Mouse (Mus musculus) kidney, embryonic 16.5 days (tissue): ENCODE data around the gene Ranbp17. TPM values are rescaled to one million over a fixed set of nuclear protein-coding genes. Genes with fewer than 3 reads are reported as not detected.
A peak's percentile ranks its signal among the peaks of the same experiment; 100 is the strongest.

ENCODE experiments used
- ATAC-seq: fragments of 200-750 bp; cut with Nextera tagmentation; 2 replicates; pipeline ENCODE4 v1.8.0; 2017; ENCODE audit warnings: moderate TSS enrichment; ENCODE audit not compliant: low FRiP score, low TSS enrichment
- H3K27ac ChIP-seq: fragments of 300-500 bp; sonication (generic); 2 replicates; pipeline ENCODE4 v1.5.1; 2014; ENCODE audit warnings: low read length
- H3K27me3 ChIP-seq: fragments of 300-500 bp; sonication (generic); 2 replicates; pipeline ENCODE4 v1.6.1; 2014; ENCODE audit warnings: low read length, control low read depth, mixed read lengths; ENCODE audit not compliant: insufficient read depth
- H3K36me3 ChIP-seq: fragments of 300-500 bp; sonication (generic); 2 replicates; pipeline ENCODE4 v1.6.1; 2014; ENCODE audit warnings: low read length, control low read depth, mixed read lengths; ENCODE audit not compliant: insufficient read depth
- H3K4me1 ChIP-seq: fragments of 300-500 bp; sonication (generic); 2 replicates; pipeline ENCODE4 v1.6.1; 2014; ENCODE audit warnings: low read length, control low read depth, mixed read lengths; ENCODE audit not compliant: insufficient read depth
- H3K4me2 ChIP-seq: fragments of 300-500 bp; sonication (generic); replicated peaks from 2 replicates; pipeline ENCODE4 v1.6.1; 2014; ENCODE audit warnings: low read depth, low read length
- H3K4me3 ChIP-seq: fragments of 300-500 bp; sonication (generic); 2 replicates; pipeline ENCODE4 v1.5.1; 2014; ENCODE audit warnings: mild to moderate bottlenecking, low read length
- H3K9ac ChIP-seq: fragments of 300-500 bp; sonication (generic); replicated peaks from 2 replicates; pipeline ENCODE4 v1.6.1; 2014; ENCODE audit warnings: low read length
- H3K9me3 ChIP-seq: fragments of 300-500 bp; sonication (generic); 2 replicates; pipeline ENCODE4 v1.6.1; 2016; ENCODE audit warnings: low read length, control low read depth
- WGBS: fragments of 180-500 bp; shearing (Covaris S2); extraction: QIAGEN DNeasy Blood & Tissue Kit; methylation state at CpG from one replicate; pipeline ENCODE4 v1.1.7; 2014; 5-methylcytosine and 5-hydroxymethylcytosine counted together
- polyA plus RNA-seq: library from polyadenylated mRNA; unstranded; fragments of >200 nt; fragmentation: Nextera tagmentation; extraction: Ambion mirVana; gene quantifications from 2 replicates; pipeline ENCODE4 v1.2.1, GENCODE M21; 2015

Ranbp17 gene
- polyA plus RNA-seq, 1 experiment from 2014 or later = 4.7 TPM

- no peaks in the 10 kb centered on the region for H3K36me3 ChIP-seq
- no peaks in the 10 kb centered on the region for H3K27me3 ChIP-seq
- ATAC-seq = peak; percentile 74
- H3K9me3 ChIP-seq = no peaks in the 10 kb centered on the region
- no peak overlapping the region for H3K4me2 ChIP-seq
- H3K27ac ChIP-seq = no peak overlapping the region
- 44% methylated on average over 11 of the region's 11 CpGs for WGBS
- H3K9ac ChIP-seq = no peak overlapping the region
- H3K4me3 ChIP-seq = no peak overlapping the region
- H3K4me1 ChIP-seq = peaks cover 8% of the 10 kb centered on the region
Measured at GRCm38 (mm10) chr11:33221566-33222365, 291.8 kb downstream of the Ranbp17 start.

- no peaks in the 10 kb centered on the region for H3K27me3 ChIP-seq
- H3K4me1 ChIP-seq = peaks cover 12% of the 10 kb centered on the region
- H3K9ac ChIP-seq = no peak overlapping the region
- no peak overlapping the region for H3K4me3 ChIP-seq
- 79% methylated on average over 7 of the region's 7 CpGs for WGBS
- no peaks in the 10 kb centered on the region for H3K36me3 ChIP-seq
- no peak overlapping the region for H3K4me2 ChIP-seq
- no peak for ATAC-seq
- H3K27ac ChIP-seq = no peak overlapping the region
- no peaks in the 10 kb centered on the region for H3K9me3 ChIP-seq
Measured at GRCm38 (mm10) chr11:33220763-33221162, 292.8 kb downstream of the Ranbp17 start.

GRCm38 (mm10) chr11:33217384-33218079 lies 296.0 kb downstream of the Ranbp17 start:
- Histone ChIP-seq H3K4me3 (no peak overlapping the region), H3K27me3 (no peaks in the 10 kb centered on the region), H3K4me1 (peaks cover 12% of the 10 kb centered on the region), H3K36me3 (no peaks in the 10 kb centered on the region), H3K27ac (no peak overlapping the region), H3K9ac (no peak overlapping the region), H3K9me3 (no peaks in the 10 kb centered on the region), H3K4me2 (no peak overlapping the region)
- peak; percentile 28; the same call in 1 of the 2 replicates for ATAC-seq
- WGBS = 60% methylated on average over 8 of the region's 8 CpGs

GRCm38 (mm10) chr11:33207411-33207810 lies 306.1 kb downstream of the Ranbp17 start:
- no peak overlapping the region for H3K27ac ChIP-seq
- peaks cover 7% of the 10 kb centered on the region; the same call in 1 of the 2 replicates for H3K4me1 ChIP-seq
- no peaks in the 10 kb centered on the region for H3K9me3 ChIP-seq
- no peak for ATAC-seq
- H3K4me2 ChIP-seq = no peak overlapping the region
- H3K4me3 ChIP-seq = no peak overlapping the region
- peaks cover 60% of the 10 kb centered on the region for H3K27me3 ChIP-seq
- no peak overlapping the region for H3K9ac ChIP-seq
- WGBS = 85% methylated on average over 2 of the region's 2 CpGs
- H3K36me3 ChIP-seq = no peaks in the 10 kb centered on the region

GRCm38 (mm10) chr11:33204966-33205365 lies 308.6 kb downstream of the Ranbp17 start:
- no peak overlapping the region for H3K4me3 ChIP-seq
- H3K36me3 ChIP-seq = no peaks in the 10 kb centered on the region
- H3K9me3 ChIP-seq = no peaks in the 10 kb centered on the region
- peaks cover 84% of the 10 kb centered on the region for H3K27me3 ChIP-seq
- H3K9ac ChIP-seq = no peak overlapping the region
- H3K27ac ChIP-seq = no peak overlapping the region
- H3K4me2 ChIP-seq = no peak overlapping the region
- no peak for ATAC-seq
- 18% methylated on average over 3 of the region's 3 CpGs for WGBS
- peaks cover 23% of the 10 kb centered on the region for H3K4me1 ChIP-seq

GRCm38 (mm10) chr11:33204329-33204705 lies 309.2 kb downstream of the Ranbp17 start:
- no peak overlapping the region for H3K4me2 ChIP-seq
- H3K4me3 ChIP-seq = peak overlapping the region; percentile 35; the same call in 1 of the 2 replicates
- ATAC-seq = no peak
- H3K27me3 ChIP-seq = peaks cover 90% of the 10 kb centered on the region
- no peaks in the 10 kb centered on the region for H3K9me3 ChIP-seq
- H3K27ac ChIP-seq = no peak overlapping the region
- no peak overlapping the region for H3K9ac ChIP-seq
- H3K4me1 ChIP-seq = peaks cover 25% of the 10 kb centered on the region
- WGBS = 0% methylated on average over 18 of the region's 18 CpGs
- H3K36me3 ChIP-seq = no peaks in the 10 kb centered on the region

- 1% methylated on average over 81 of the region's 81 CpGs for WGBS
- peak; percentile 20; the same call in 1 of the 2 replicates for ATAC-seq
- peaks cover 25% of the 10 kb centered on the region for H3K4me1 ChIP-seq
- peaks cover 2% of the 10 kb centered on the region; the same call in 1 of the 2 replicates for H3K9me3 ChIP-seq
- H3K27ac ChIP-seq = no peak within 1 kb of the TSS
- no peaks in the 10 kb centered on the region for H3K36me3 ChIP-seq
- H3K4me3 ChIP-seq = peak within 1 kb of the TSS; percentile 35
- H3K9ac ChIP-seq = no peak within 1 kb of the TSS
- peaks cover 97% of the 10 kb centered on the region for H3K27me3 ChIP-seq
- H3K4me2 ChIP-seq = peak within 1 kb of the TSS; percentile 51
Measured at GRCm38 (mm10) chr11:33203383-33204328, 309.9 kb downstream of the Ranbp17 start, which contains the start of gene Tlx3. Gene Tlx3, minus strand, starts transcription at chr11:33203589.

- H3K9ac ChIP-seq = no peak overlapping the region
- H3K36me3 ChIP-seq = no peaks in the 10 kb centered on the region
- no peak overlapping the region for H3K27ac ChIP-seq
- peaks cover 100% of the 10 kb centered on the region for H3K27me3 ChIP-seq
- peak overlapping the region; percentile 51 for H3K4me2 ChIP-seq
- ATAC-seq = peak; percentile 4; the same call in 1 of the 2 replicates
- H3K4me1 ChIP-seq = peaks cover 25% of the 10 kb centered on the region
- H3K9me3 ChIP-seq = peaks cover 8% of the 10 kb centered on the region; the same call in 1 of the 2 replicates
- WGBS = under 1% methylated on average over 47 of the region's 47 CpGs
- H3K4me3 ChIP-seq = peak overlapping the region; percentile 35
Measured at GRCm38 (mm10) chr11:33202972-33203371, 310.6 kb downstream of the Ranbp17 start.

GRCm38 (mm10) chr11:33202296-33202695 lies 311.2 kb downstream of the Ranbp17 start:
- ATAC-seq = no peak; the same call in 1 of the 2 replicates
- H3K27me3 ChIP-seq = peaks cover 100% of the 10 kb centered on the region
- no peak overlapping the region for H3K9ac ChIP-seq
- H3K36me3 ChIP-seq = no peaks in the 10 kb centered on the region
- no peak overlapping the region for H3K27ac ChIP-seq
- H3K4me3 ChIP-seq = peak overlapping the region; percentile 35
- H3K9me3 ChIP-seq = peaks cover 15% of the 10 kb centered on the region; the same call in 1 of the 2 replicates
- no peak overlapping the region for H3K4me2 ChIP-seq
- under 1% methylated on average over 32 of the region's 37 CpGs for WGBS
- H3K4me1 ChIP-seq = peaks cover 25% of the 10 kb centered on the region
